Mouse (Mus musculus) cerebellum, adult (tissue): Measurements from ENCODE around the gene Bcl2l12.

Experiments
- ATAC-seq: cut with Nextera tagmentation; 2 replicates; pipeline ENCODE4 v1.9.2; 2017; ENCODE audit warnings: mild to moderate bottlenecking, moderate library complexity, mixed read lengths; ENCODE audit not compliant: insufficient number of reproducible peaks, low FRiP score, low TSS enrichment

Gene Bcl2l12

GRCm38 (mm10) chr7:44962831-44963230 lies 35.7 kb downstream of the Bcl2l12 start:
- no peak for ATAC-seq

DNA sequence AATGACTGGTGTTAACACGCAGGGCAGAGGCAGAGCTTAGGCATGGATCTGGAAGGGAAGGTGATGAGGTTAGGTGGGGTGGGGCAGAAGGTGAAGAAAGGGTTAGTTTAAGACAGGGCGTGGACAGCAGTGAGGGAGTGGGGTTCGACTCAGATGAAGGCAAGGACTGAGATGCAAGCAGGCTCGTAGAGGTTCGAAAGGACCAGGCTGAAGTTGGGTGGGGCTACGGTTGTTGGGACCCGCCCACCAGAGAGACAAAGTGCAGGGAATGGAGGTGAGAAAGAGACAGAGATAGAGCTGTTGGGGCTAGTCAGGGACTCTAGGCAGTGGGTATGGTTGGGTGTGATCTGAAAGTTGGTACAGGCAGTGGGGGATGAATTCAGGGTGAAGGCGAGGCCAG lies 36.2 kb downstream of the Bcl2l12 start:
- no peak for ATAC-seq

GRCm38 (mm10) chr7:44960512-44960910 lies 38.0 kb downstream of the Bcl2l12 start:
- no peak for ATAC-seq

- no peak for ATAC-seq
Measured at GRCm38 (mm10) chr7:44959874-44960511, 38.5 kb downstream of the Bcl2l12 start.

GRCm38 (mm10) chr7:44959281-44959680 lies 39.2 kb downstream of the Bcl2l12 start:
- no peak for ATAC-seq

- ATAC-seq, result no peak
Measured at GRCm38 (mm10) chr7:44958208-44958607, 40.3 kb downstream of the Bcl2l12 start.

GRCm38 (mm10) chr7:44957183-44957835 lies 41.2 kb downstream of the Bcl2l12 start:
- ATAC-seq, result no peak

DNA sequence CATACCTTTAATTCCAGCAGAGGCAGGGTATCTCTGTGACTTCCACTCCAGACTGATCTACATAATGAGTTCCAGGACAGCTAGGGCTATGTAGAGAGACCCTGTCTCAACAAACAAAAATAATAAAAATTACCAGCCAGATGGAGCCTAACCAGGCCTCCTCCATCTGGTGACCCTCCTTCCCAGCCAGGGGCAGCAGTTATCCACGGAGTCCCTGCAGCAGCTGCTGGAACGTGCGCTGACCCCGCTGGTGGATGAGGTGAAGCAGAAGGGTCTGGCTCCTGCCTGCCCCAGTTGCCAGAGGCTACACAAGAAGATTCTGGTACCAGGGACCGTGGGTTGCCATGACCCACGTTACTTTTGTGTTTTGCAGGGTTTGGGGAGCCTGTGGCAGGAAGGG lies 42.2 kb downstream of the Bcl2l12 start:
- no peak for ATAC-seq

DNA sequence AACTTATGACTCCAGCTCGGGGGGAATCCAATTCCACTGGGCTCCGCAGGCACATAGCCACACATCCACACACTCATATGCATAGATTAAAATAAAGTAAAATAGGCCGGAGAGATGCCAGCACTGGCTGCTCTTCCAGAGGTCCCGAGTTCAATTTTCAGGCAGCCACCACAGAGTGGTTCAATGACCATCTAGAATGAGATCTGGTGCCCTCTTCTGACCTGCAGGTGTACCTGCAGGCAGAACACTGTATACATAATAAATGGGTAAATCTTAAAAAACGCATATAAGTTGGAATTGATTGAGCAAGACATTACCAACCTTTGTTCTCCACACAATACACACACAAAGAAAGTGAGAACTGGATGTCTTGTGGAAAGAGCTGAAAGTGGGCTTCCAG lies 42.9 kb downstream of the Bcl2l12 start:
- no peak for ATAC-seq

GRCm38 (mm10) chr7:44954091-44954885 lies 44.2 kb downstream of the Bcl2l12 start:
- ATAC-seq, result no peak

- ATAC-seq, result no peak
Measured at GRCm38 (mm10) chr7:44953561-44953960, 45.0 kb downstream of the Bcl2l12 start.

GRCm38 (mm10) chr7:44952611-44953306 lies 45.8 kb downstream of the Bcl2l12 start:
- peak; percentile 77; the same call in 1 of the 2 replicates for ATAC-seq

- peak; percentile 27; the same call in 1 of the 2 replicates for ATAC-seq
Measured at GRCm38 (mm10) chr7:44951960-44952359, 46.6 kb downstream of the Bcl2l12 start.

GRCm38 (mm10) chr7:44949922-44950321 lies 48.6 kb downstream of the Bcl2l12 start:
- no peak for ATAC-seq

- ATAC-seq, result no peak
Measured at GRCm38 (mm10) chr7:44942904-44943303, 55.6 kb downstream of the Bcl2l12 start, which contains the start of gene Tsks. TSS of gene Tsks (plus strand) at chr7:44943204.
